ENCODE assay signal across 21 mouse cellular contexts in genomic region chr10:53394923-53395629, GRCm38 (mm10). TPM values are rescaled to one million over a fixed set of nuclear protein-coding genes. Genes with fewer than 3 reads are reported as not detected.
DNase-seq lines count a peak whose midpoint lies in the region; ATAC-seq and TF ChIP-seq lines count a peak whose summit lies in the region.
"Had no signal": no experiment of that assay in that cellular context is flagged by ENCODE, and none has a peak within 500 bp of the region (broad histone marks: within the 10 kb centered on the region; RNA-seq: fewer than 3 reads in every experiment).

No protein-coding gene starts in this region.

- in situ Hi-C loops in CH12.LX (cut with MboI; ENCODE audit: low pct_ligation_motif_present, low pct_unique_long_range_greater_than_20kb, low sequenced_read_pairs) (no loop called here), Patski (cut with MboI; ENCODE audit: low pct_unique_long_range_greater_than_20kb) (no loop called here)

- POLR2A ChIA-PET in Patski (lab: Charles Lee): interaction anchor here (0.7 kb wide), 1 partner anchor 35 kb away, joined by 3 read pairs; no protein-coding TSS in a partner anchor

- TF ChIP-seq EP300 in CH12.LX (IDR thresholded peaks at IDR 0.05; ENCODE audit: low read length): no peak

- dilution Hi-C loops in CH12.LX (cut with MboI; ENCODE audit: extremely low pct_ligation_motif_present, extremely low pct_unique_long_range_greater_than_20kb, low sequenced_read_pairs): no loop called here

- CTCF ChIA-PET in Patski (lab: Charles Lee): interaction anchor here (0.9 kb wide), 1 partner anchor 16 kb away, joined by 3 read pairs; the partner anchor contains the start of gene Cep85l

- no peak for TF ChIP-seq CTCF in lung, adult 2 months (IDR thresholded peaks at IDR 0.05; ENCODE audit: insufficient read depth, low read length)
- TF ChIP-seq CTCF in CH12.LX (conservative IDR thresholded peaks at IDR 0.05 in 1 of 2, IDR thresholded peaks at IDR 0.05 in 1 of 2; ENCODE audit: low read depth in 2 of 2, low read length in 2 of 2): no peak
- no peak for TF ChIP-seq CTCF in Patski (IDR thresholded peaks at IDR 0.05)

- H3K4me1 ChIP-seq in lung, embryonic 15.5 days: peaks cover 14% of the 10 kb centered on the region
- peaks cover 6% of the 10 kb centered on the region for H3K4me1 ChIP-seq in lung, adult 2 months (ENCODE audit: control insufficient read depth, insufficient read depth, low read length)
- peaks cover 7 to 27% of the 10 kb centered on the region in 2 experiments for H3K4me1 ChIP-seq in CH12.LX (ENCODE audit: control insufficient read depth in 1 of 2, insufficient read depth in 2 of 2)

- no peaks in the 10 kb centered on the region for H3K9me3 ChIP-seq in lung, embryonic 15.5 days
- no peaks in the 10 kb centered on the region for H3K9me3 ChIP-seq in CH12.LX (replicated peaks; ENCODE audit: low read length)
- H3K9me3 ChIP-seq: forebrain, embryonic 10.5 days; limb, embryonic 12.5 days; liver, embryonic 15.5 days had no signal

- DNase-seq in lung, adult 2 months: no peak
- DNase-seq in CH12.LX (ENCODE audit: extremely low read depth) (no peak), Patski (ENCODE audit: low read depth, low spot score) (peak; percentile 44)
- DNase-seq in lung, postnatal 36 days: peak; percentile 18
- DNase-seq in adrenal gland, postnatal 14 days: no peak
- DNase-seq in spleen, adult 18-20 months: no peak
- DNase-seq: adrenal gland, adult 2 months; cerebellum, adult 11 months; cerebellum, postnatal 10 days; gastrocnemius, postnatal 10 days; heart, adult 18-20 months; heart, postnatal 36 days; thymus, postnatal 14 days had no signal

- no peak for ATAC-seq in lung, embryonic 15.5 days (ENCODE audit: borderline replicate concordance, extremely low read depth, low FRiP score, low TSS enrichment)
- ATAC-seq in Patski: peak; percentile 90
- ATAC-seq: hindbrain, postnatal 0 days; intestine, postnatal 0 days had no signal

- no peak overlapping the region for H3K4me3 ChIP-seq in lung, embryonic 15.5 days
- H3K4me3 ChIP-seq in lung, adult 2 months (replicated peaks; ENCODE audit: extremely low read depth, low read depth, low read length): no peak overlapping the region
- no peak overlapping the region for H3K4me3 ChIP-seq in CH12.LX (replicated peaks in 1 of 3; ENCODE audit: low read depth in 2 of 3, low read length in 2 of 3, poor library complexity in 1 of 3)
- H3K4me3 ChIP-seq: forebrain, embryonic 10.5 days; limb, embryonic 12.5 days; liver, embryonic 15.5 days had no signal

- H3K9ac ChIP-seq in lung, embryonic 15.5 days: no peak overlapping the region
- H3K9ac ChIP-seq in CH12.LX (ENCODE audit: insufficient read depth, low read depth): peak overlapping the region; percentile 22; the same call in 1 of the 2 replicates
- H3K9ac ChIP-seq: limb, embryonic 12.5 days; liver, embryonic 15.5 days had no signal

- no peak for TF ChIP-seq RAD21 in CH12.LX (IDR thresholded peaks at IDR 0.05; ENCODE audit: low read depth, low read length)

- WGBS in lung, embryonic 15.5 days: 59% methylated on average over 9 of the region's 9 CpGs
- 44% methylated on average over 9 of the region's 9 CpGs for WGBS in lung, adult 2 months

- H3K79me2 ChIP-seq in CH12.LX (replicated peaks; ENCODE audit: control insufficient read depth, extremely low read depth, insufficient read depth, poor library complexity, severe bottlenecking): no peaks in the 10 kb centered on the region

- TF ChIP-seq POLR2A in lung, adult 2 months (IDR thresholded peaks at IDR 0.05; ENCODE audit: borderline replicate concordance, extremely low read depth, low read depth, low read length): no peak
- TF ChIP-seq POLR2A in CH12.LX (IDR thresholded peaks at IDR 0.05; ENCODE audit: low read depth, low read length): no peak

- no peaks in the 10 kb centered on the region for H3K27me3 ChIP-seq in lung, embryonic 15.5 days
- H3K27me3 ChIP-seq in CH12.LX (replicated peaks) (no peaks in the 10 kb centered on the region), Patski (no peaks in the 10 kb centered on the region)
- H3K27me3 ChIP-seq: limb, embryonic 12.5 days; liver, embryonic 15.5 days had no signal

- H3K27ac ChIP-seq in lung, embryonic 15.5 days: peak overlapping the region; percentile 8; the same call in 1 of the 2 replicates
- H3K27ac ChIP-seq in CH12.LX (ENCODE audit: insufficient read depth, low read depth): no peak overlapping the region
- H3K27ac ChIP-seq: forebrain, embryonic 10.5 days; hindbrain, postnatal 0 days; kidney, postnatal 0 days; limb, embryonic 12.5 days; liver, embryonic 15.5 days had no signal

- no peaks in the 10 kb centered on the region for H3K36me3 ChIP-seq in lung, embryonic 15.5 days
- no peaks in the 10 kb centered on the region for H3K36me3 ChIP-seq in CH12.LX (replicated peaks in 1 of 2; ENCODE audit: control insufficient read depth in 1 of 2, insufficient read depth in 1 of 2, low read length in 1 of 2)
- H3K36me3 ChIP-seq: forebrain, embryonic 10.5 days; limb, embryonic 12.5 days; liver, embryonic 15.5 days had no signal

- no peak overlapping the region for H3K4me2 ChIP-seq in lung, embryonic 15.5 days
- H3K4me2 ChIP-seq in CH12.LX (ENCODE audit: insufficient read depth, low read depth, poor library complexity, severe bottlenecking): no peak overlapping the region
- H3K4me2 ChIP-seq: limb, embryonic 12.5 days; liver, embryonic 15.5 days had no signal

TF ChIP-seq in CH12.LX, 34 proteins besides CTCF, POLR2A, EP300 and RAD21:
- TF ChIP-seq NRF1 (IDR thresholded peaks at IDR 0.05; ENCODE audit: low read depth, low read length) (peak; percentile 36; the same call in 1 of the 2 replicates), CHD1 (IDR thresholded peaks at IDR 0.05; ENCODE audit: low read depth, low read length) (no peak)

RNA-seq across cellular contexts. Expression of gene Cep85l, which starts 15.3 kb away (rescaled TPM):
- 6.5 and 8.8 TPM in 2 replicates for polyA plus RNA-seq in lung, embryonic 15.5 days (2015; fragmentation: Nextera tagmentation; extraction: Ambion mirVana)
- 6.5 and 7.5 TPM in 2 replicates for polyA plus RNA-seq in lung, adult 2 months (2012; rRNA removed)
- 4.3 and 5.7 TPM in 2 replicates for total RNA-seq in CH12.LX (2012; rRNA removed)
- total RNA-seq in CH12.LX (2014; rRNA removed): 4.2 and 4.3 TPM in 2 replicates
- polyA plus RNA-seq in CH12.LX (2012; ENCODE audit: insufficient read length, low read depth): 4.4 and 5.0 TPM in 2 replicates
- 3.3 TPM for polyA plus RNA-seq in Patski (2021)
- total RNA-seq in adrenal gland, postnatal 14 days (2021): 17.3 and 18.0 TPM in 2 replicates

RNA-seq across cellular contexts. Expression of gene Pln, which starts 57.6 kb away (rescaled TPM):
- polyA plus RNA-seq in lung, embryonic 15.5 days (2015; fragmentation: Nextera tagmentation; extraction: Ambion mirVana): 7.5 and 15.5 TPM in 2 replicates
- polyA plus RNA-seq in lung, adult 2 months (2012; rRNA removed): 20.8 and 34.4 TPM in 2 replicates
- 0.17 TPM in 1 of 2 replicates, not detected in the other for total RNA-seq in CH12.LX (2012; rRNA removed)
- total RNA-seq in CH12.LX (2014; rRNA removed): not detected in 2 replicates
- not detected in 2 replicates for polyA plus RNA-seq in CH12.LX (2012; ENCODE audit: insufficient read length, low read depth)
- polyA plus RNA-seq in Patski (2021): 0.13 TPM
- total RNA-seq in adrenal gland, postnatal 14 days (2021): 0.30 TPM in 1 of 2 replicates, not detected in the other
- total RNA-seq: midbrain, postnatal 0 days had no signal

Comparison
In these comparisons a context has a peak if more than half of its experiments do, and no peak if none do; other contexts are left out.
1. DNase-seq: peak in Patski (single experiment) and lung, postnatal 36 days (single experiment); none in lung, adult 2 months (single experiment), CH12.LX (single experiment), adrenal gland, postnatal 14 days (single experiment) and spleen, adult 18-20 months (0 of 2).